Mouse (Mus musculus): ENCODE results near the gene Pmepa1.

DNA sequence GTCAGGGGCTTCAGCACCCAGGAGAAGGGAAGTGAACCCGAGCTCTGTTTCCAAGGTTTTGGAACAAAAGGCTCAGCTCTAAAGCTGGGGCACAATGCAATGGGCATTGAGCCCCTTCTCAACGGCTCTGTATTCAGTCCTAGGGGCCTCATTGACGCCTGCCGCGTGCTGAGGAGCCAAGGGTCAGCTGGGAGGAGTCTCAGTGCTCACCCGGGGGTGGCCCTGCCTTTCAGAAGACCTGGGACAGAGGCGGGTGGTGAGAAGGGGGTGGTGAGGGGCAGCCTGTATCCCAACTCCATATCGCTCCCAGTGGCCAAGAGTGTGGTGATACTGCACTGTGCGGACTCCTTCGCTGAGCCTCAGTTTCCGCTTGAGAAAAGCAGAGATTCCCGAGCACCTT lies 33.5 kb downstream of the Pmepa1 start:
- no peak for TF ChIP-seq POLR2A (IDR thresholded peaks at IDR 0.05; ENCODE audit: insufficient read depth, low read length)
- peak; percentile 5 for TF ChIP-seq CTCF (IDR thresholded peaks at IDR 0.05; ENCODE audit: low read depth, low read length)
